Mouse (Mus musculus) stomach, postnatal 0 days (tissue): ENCODE results near the gene Txndc5. TPM values are rescaled to one million over a fixed set of nuclear protein-coding genes. Genes with fewer than 3 reads are reported as not detected.

Source experiments
- ATAC-seq: fragments of 200-750 bp; cut with Nextera tagmentation; 2 replicates; pipeline ENCODE4 v1.8.0; 2017; ENCODE audit not compliant: low FRiP score, low TSS enrichment
- DNase-seq: peaks from one replicate; pipeline ENCODE4 v3.0.0-alpha.2; 2016; ENCODE audit warnings: low spot score
- H3K27ac ChIP-seq: fragments of 300-500 bp; sonication (generic); replicated peaks from 2 replicates; pipeline ENCODE4 v1.5.1; 2014; ENCODE audit warnings: mild to moderate bottlenecking, control low read depth
- H3K27me3 ChIP-seq: fragments of 300-500 bp; sonication (generic); 2 replicates; pipeline ENCODE4 v1.6.1; 2014; ENCODE audit warnings: low read length; ENCODE audit not compliant: control insufficient read depth, insufficient read depth
- H3K36me3 ChIP-seq: fragments of 300-500 bp; sonication (generic); 2 replicates; pipeline ENCODE4 v1.6.1; 2014; ENCODE audit warnings: low read length, mixed read lengths; ENCODE audit not compliant: control insufficient read depth, insufficient read depth
- H3K4me1 ChIP-seq: fragments of 300-500 bp; sonication (generic); replicated peaks from 2 replicates; pipeline ENCODE4 v1.6.1; 2014; ENCODE audit warnings: antibody characterized with exemption; ENCODE audit not compliant: control insufficient read depth, insufficient read depth
- H3K4me2 ChIP-seq: fragments of 300-500 bp; sonication (generic); replicated peaks from 2 replicates; pipeline ENCODE4 v1.6.1; 2014; ENCODE audit warnings: low read depth, mild to moderate bottlenecking, control low read depth, moderate library complexity
- H3K4me3 ChIP-seq: fragments of 300-500 bp; sonication (generic); 2 replicates; pipeline ENCODE4 v1.5.1; 2014; ENCODE audit warnings: low read depth, low read length, control low read depth
- H3K9ac ChIP-seq: fragments of 300-500 bp; sonication (generic); 2 replicates; pipeline ENCODE4 v1.6.1; 2014; ENCODE audit warnings: mild to moderate bottlenecking, low read length, control low read depth, mixed read lengths
- H3K9me3 ChIP-seq: fragments of 300-500 bp; sonication (generic); 2 replicates; pipeline ENCODE4 v1.6.1; 2016; ENCODE audit warnings: low read length; ENCODE audit not compliant: control insufficient read depth
- CTCF ChIP-seq: IDR thresholded peaks from 2 replicates; pipeline ENCODE4 v1.5.1; 2016; ENCODE audit warnings: antibody characterized with exemption, low read depth, mild to moderate bottlenecking, moderate library complexity
- EP300 ChIP-seq: optimal IDR thresholded peaks from 2 replicates; pipeline ENCODE3; 2016; ENCODE audit warnings: antibody characterized with exemption
- WGBS: fragments of 180-500 bp; shearing (Covaris S2); extraction: QIAGEN DNeasy Blood & Tissue Kit; methylation state at CpG from one replicate; pipeline ENCODE4 v1.1.7; 2014; 5-methylcytosine and 5-hydroxymethylcytosine counted together
- polyA plus RNA-seq: library from polyadenylated mRNA; unstranded; fragments of >200 nt; fragmentation: Nextera tagmentation; extraction: Ambion mirVana; gene quantifications from 2 replicates; pipeline ENCODE4 v1.2.1, GENCODE M21; 2015

The Txndc5 gene
- polyA plus RNA-seq, 1 experiment from 2014 or later: 183 TPM

GRCm38 (mm10) chr13:38501314-38501713 is 27.3 kb downstream of the Txndc5 start:
- no peaks in the 10 kb centered on the region for H3K27me3 ChIP-seq
- no peak overlapping the region for H3K9ac ChIP-seq
- TF ChIP-seq EP300: no peak
- TF ChIP-seq CTCF: no peak
- 81% methylated on average over 12 of the region's 12 CpGs for WGBS
- H3K4me1 ChIP-seq: no peaks in the 10 kb centered on the region
- no peaks in the 10 kb centered on the region for H3K9me3 ChIP-seq
- no peak for ATAC-seq
- no peak overlapping the region for H3K4me3 ChIP-seq
- H3K4me2 ChIP-seq: no peak overlapping the region
- no peak for DNase-seq
- peaks cover 35% of the 10 kb centered on the region for H3K36me3 ChIP-seq
- no peak overlapping the region for H3K27ac ChIP-seq

DNA sequence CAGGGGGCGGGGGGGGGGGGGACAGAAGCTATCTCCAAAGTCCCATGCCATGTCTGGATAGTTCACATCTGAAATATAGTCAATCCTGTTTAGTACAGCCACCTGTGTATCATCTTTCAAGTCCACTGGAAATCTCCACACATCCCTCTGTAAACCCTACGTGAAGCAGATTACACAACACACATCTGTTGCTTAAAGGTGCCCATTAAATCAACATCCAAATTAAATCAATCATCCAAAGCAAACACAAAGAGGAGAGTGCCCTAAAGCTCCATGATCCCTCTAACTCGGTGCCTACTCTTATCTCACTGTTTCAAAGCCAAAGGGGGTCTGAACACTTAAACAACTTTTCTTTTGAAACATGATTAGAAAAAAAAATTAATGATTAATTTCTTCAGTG is 31.9 kb downstream of the Txndc5 start:
- TF ChIP-seq EP300: no peak
- no peak for TF ChIP-seq CTCF
- Histone ChIP-seq H3K27ac (no peak overlapping the region), H3K36me3 (peaks cover 9% of the 10 kb centered on the region; the same call in 1 of the 2 replicates), H3K4me1 (no peaks in the 10 kb centered on the region), H3K27me3 (no peaks in the 10 kb centered on the region), H3K4me2 (no peak overlapping the region), H3K9me3 (no peaks in the 10 kb centered on the region; the same call in 1 of the 2 replicates), H3K9ac (no peak overlapping the region), H3K4me3 (no peak overlapping the region)
- DNase-seq: no peak
- no peak for ATAC-seq
- 23% methylated on average over 3 of the region's 3 CpGs for WGBS

GRCm38 (mm10) chr13:38486767-38487166 is 41.9 kb downstream of the Txndc5 start:
- Histone ChIP-seq H3K36me3 (no peaks in the 10 kb centered on the region), H3K27ac (no peak overlapping the region), H3K4me2 (no peak overlapping the region), H3K9ac (no peak overlapping the region), H3K4me3 (no peak overlapping the region), H3K27me3 (no peaks in the 10 kb centered on the region), H3K4me1 (no peaks in the 10 kb centered on the region), H3K9me3 (no peaks in the 10 kb centered on the region)
- DNase-seq: no peak
- ATAC-seq: no peak
- 57% methylated on average over 6 of the region's 6 CpGs for WGBS
- no peak for TF ChIP-seq EP300
- TF ChIP-seq CTCF: no peak

- ATAC-seq: no peak
- Histone ChIP-seq H3K27me3 (no peaks in the 10 kb centered on the region), H3K4me3 (no peak overlapping the region), H3K9ac (no peak overlapping the region), H3K4me1 (no peaks in the 10 kb centered on the region), H3K27ac (no peak overlapping the region), H3K36me3 (no peaks in the 10 kb centered on the region), H3K4me2 (no peak overlapping the region), H3K9me3 (no peaks in the 10 kb centered on the region)
- no peak for DNase-seq
- WGBS: 84% methylated on average over 5 of the region's 5 CpGs
- TF ChIP-seq EP300 (no peak), CTCF (no peak)
Observed at GRCm38 (mm10) chr13:38484701-38485100, 43.9 kb downstream of the Txndc5 start.

DNA sequence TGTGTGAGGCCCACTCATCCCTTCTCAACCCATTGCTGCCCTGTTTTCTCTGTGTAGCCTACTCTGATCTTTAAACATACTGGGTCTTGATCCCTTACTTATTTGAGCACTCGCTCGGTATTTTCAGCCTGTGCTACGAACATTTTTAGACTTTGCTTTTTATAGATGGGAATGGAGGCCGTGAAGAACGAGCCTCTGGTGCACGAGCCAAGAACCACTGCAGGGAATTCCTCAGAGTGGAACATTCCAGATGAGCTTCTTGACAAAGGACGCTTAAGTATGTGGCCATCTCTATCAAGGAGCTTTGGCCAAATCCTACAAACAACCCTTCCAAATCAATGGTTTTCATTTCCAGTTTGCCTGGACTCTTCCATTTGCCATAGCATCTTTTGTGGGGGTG is 47.6 kb downstream of the Txndc5 start:
- DNase-seq: no peak
- H3K4me2 ChIP-seq: no peak overlapping the region
- WGBS: 67% methylated on average over 7 of the region's 7 CpGs
- H3K36me3 ChIP-seq: no peaks in the 10 kb centered on the region
- H3K4me3 ChIP-seq: no peak overlapping the region
- no peak for ATAC-seq
- H3K27ac ChIP-seq: no peak overlapping the region
- H3K9ac ChIP-seq: no peak overlapping the region
- H3K4me1 ChIP-seq: no peaks in the 10 kb centered on the region
- no peak for TF ChIP-seq CTCF
- TF ChIP-seq EP300: no peak
- H3K9me3 ChIP-seq: no peaks in the 10 kb centered on the region
- H3K27me3 ChIP-seq: no peaks in the 10 kb centered on the region

DNA sequence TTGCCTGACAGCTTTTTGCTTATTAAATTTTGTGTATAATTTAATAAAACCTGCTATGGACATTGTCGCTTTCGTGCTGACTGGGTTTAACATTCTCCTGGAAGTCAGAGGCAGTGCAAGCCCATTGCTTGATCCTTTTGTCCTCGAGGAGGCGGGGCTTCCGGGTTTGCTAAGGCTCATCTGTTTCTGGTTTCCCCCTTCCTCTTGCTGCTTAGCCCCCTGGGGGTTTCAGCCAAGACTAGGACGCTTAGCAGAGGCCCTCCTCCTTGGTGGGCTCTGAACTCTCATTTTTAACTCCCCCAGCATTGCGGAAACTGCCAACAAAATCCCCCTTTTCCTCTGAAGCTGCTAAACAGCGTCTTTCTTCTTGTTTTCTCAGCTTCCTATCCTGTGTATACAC is 51.7 kb downstream of the Txndc5 start:
- 32% methylated on average over 8 of the region's 8 CpGs for WGBS
- Histone ChIP-seq H3K4me2 (no peak overlapping the region), H3K4me1 (no peaks in the 10 kb centered on the region), H3K36me3 (no peaks in the 10 kb centered on the region), H3K27ac (no peak overlapping the region), H3K9me3 (no peaks in the 10 kb centered on the region), H3K27me3 (no peaks in the 10 kb centered on the region), H3K9ac (no peak overlapping the region), H3K4me3 (no peak overlapping the region)
- ATAC-seq (no peak), DNase-seq (no peak)
- TF ChIP-seq EP300: no peak
- no peak for TF ChIP-seq CTCF
